Mouse (Mus musculus): ENCODE measurements at regions not wholly inside any gene's neighbourhood (a gene's known extent, or its start where the extent isn't known, plus 50 kb on each side); places are given as distances from the start of the nearest gene placed in this dataset.

DNA sequence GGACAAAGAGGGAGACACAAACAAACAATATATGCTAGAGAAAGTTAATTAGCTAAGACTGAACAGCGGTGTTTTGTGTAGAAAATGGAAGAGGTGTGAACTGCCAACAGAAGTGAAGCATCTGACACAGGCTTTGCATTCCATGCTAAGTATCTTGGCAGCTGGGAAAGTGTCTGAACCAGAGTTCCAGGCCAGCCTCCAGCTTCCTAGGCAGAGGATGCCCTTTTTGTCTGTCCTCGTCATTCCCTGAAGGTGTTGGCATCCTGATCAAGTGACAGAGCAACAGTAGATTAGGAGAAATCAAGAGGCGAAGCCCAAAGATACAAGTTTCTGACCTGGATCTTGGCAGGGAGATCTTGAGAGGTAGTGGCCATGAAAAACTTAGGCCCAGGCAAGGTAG is 452.4 kb downstream of the Epha4 start:
- TF ChIP-seq POLR2A (IDR thresholded peaks at IDR 0.05; ENCODE audit: insufficient read depth, low read depth, low read length) (no peak), CTCF (IDR thresholded peaks at IDR 0.05; ENCODE audit: insufficient read depth, low read depth, low read length) (no peak)

All from olfactory bulb, adult 2 months (tissue).